Mouse (Mus musculus) neutrophil, adult 5-6 weeks (primary cell): ENCODE measurements around the gene Pla1a. TPM values are rescaled to one million over a fixed set of nuclear protein-coding genes. Genes with fewer than 3 reads are reported as not detected.
"Not testable (repeated sequence)": the region's sequence is repeated elsewhere in the genome, so short reads cannot be mapped to it uniquely, and the experiment has no call there.

Experiments used
- ATAC-seq: fragments of 151-379, 151-347 bp; 2 replicates; pipeline ENCODE4 v1.8.0; 2017; ENCODE audit warnings: mild to moderate bottlenecking, moderate TSS enrichment; ENCODE audit not compliant: insufficient number of reproducible peaks, poor library complexity, low FRiP score, severe bottlenecking; ENCODE audit errors: extremely low read depth
- total RNA-seq: library from RNA; stranded (forward); fragments of 200-1000 nt; gene quantifications from 2 replicates; pipeline ENCODE4 v1.2.3, GENCODE M21; 2017

Pla1a gene
- 0.47 TPM in 1 of 2 replicates, not detected in the other for total RNA-seq

- no peak for ATAC-seq
These were observed at the start of gene Pla1a for GRCm38 (mm10) chr16:38432498-38433425. Gene Pla1a, minus strand, starts transcription at chr16:38433145.

GRCm38 (mm10) chr16:38481327-38481726 is 48.4 kb upstream of the Pla1a start:
- ATAC-seq: no peak

GRCm38 (mm10) chr16:38478296-38478695 is 45.4 kb upstream of the Pla1a start:
- no peak for ATAC-seq

- not testable (repeated sequence) for ATAC-seq
These were observed 44.3 kb upstream of the Pla1a start for GRCm38 (mm10) chr16:38477241-38477608.

GRCm38 (mm10) chr16:38476312-38477240 is 43.6 kb upstream of the Pla1a start:
- peak; percentile 27 for ATAC-seq

- ATAC-seq: no peak; the same call in 1 of the 2 replicates
These were observed 42.9 kb upstream of the Pla1a start for GRCm38 (mm10) chr16:38475681-38476311.

GRCm38 (mm10) chr16:38474677-38475286 is 41.8 kb upstream of the Pla1a start:
- no peak for ATAC-seq

- no peak for ATAC-seq
These were observed 40.7 kb upstream of the Pla1a start for GRCm38 (mm10) chr16:38473661-38474060.

- ATAC-seq: no peak
These were observed 39.5 kb upstream of the Pla1a start for GRCm38 (mm10) chr16:38472507-38472873.

- ATAC-seq: no peak
These were observed 39.0 kb upstream of the Pla1a start for GRCm38 (mm10) chr16:38471697-38472506.

- no peak for ATAC-seq
These were observed 36.5 kb upstream of the Pla1a start for GRCm38 (mm10) chr16:38469437-38469836.

GRCm38 (mm10) chr16:38468706-38469018 is 35.7 kb upstream of the Pla1a start:
- ATAC-seq: no peak

GRCm38 (mm10) chr16:38467917-38468705 is 35.2 kb upstream of the Pla1a start:
- no peak for ATAC-seq

- ATAC-seq: no peak
These were observed 34.4 kb upstream of the Pla1a start for GRCm38 (mm10) chr16:38467091-38467916.

- ATAC-seq: no peak
These were observed 33.1 kb upstream of the Pla1a start for GRCm38 (mm10) chr16:38466089-38466488.

GRCm38 (mm10) chr16:38463305-38463704 is 30.4 kb upstream of the Pla1a start:
- ATAC-seq: no peak

GRCm38 (mm10) chr16:38462161-38462560 is 29.2 kb upstream of the Pla1a start:
- no peak for ATAC-seq
